Mouse (Mus musculus) 3T3-L1 (cell line): ENCODE results near the gene Pon3.

Source experiments
- DNase-seq: peaks from one replicate; pipeline ENCODE4 v3.0.0-alpha.2; 2015; ENCODE audit warnings: low read depth, low spot score

Gene Pon3

GRCm38 (mm10) chr6:5255722-5256451 lies at the start of gene Pon3:
Gene Pon3 (minus strand): TSS chr6:5256286.
- no peak for DNase-seq

- no peak for DNase-seq
These were observed 48.9 kb upstream of the Pon3 start for GRCm38 (mm10) chr6:5304956-5305355.

- DNase-seq = no peak
These were observed 44.5 kb upstream of the Pon3 start for GRCm38 (mm10) chr6:5300629-5301028.

GRCm38 (mm10) chr6:5299561-5299960 lies 43.5 kb upstream of the Pon3 start:
- DNase-seq = no peak

- peak; percentile 80 for DNase-seq
These were observed 42.0 kb upstream of the Pon3 start, which contains the start of gene Pon2 for GRCm38 (mm10) chr6:5298092-5298554. Gene Pon2 (minus strand): TSS chr6:5298455.

- peak; percentile 72 for DNase-seq
These were observed 41.4 kb upstream of the Pon3 start for GRCm38 (mm10) chr6:5297321-5298091.

- DNase-seq = no peak
These were observed 40.0 kb upstream of the Pon3 start for GRCm38 (mm10) chr6:5296067-5296466.

GRCm38 (mm10) chr6:5294659-5295449 lies 38.8 kb upstream of the Pon3 start:
- DNase-seq = no peak

GRCm38 (mm10) chr6:5292841-5293240 lies 36.8 kb upstream of the Pon3 start:
- no peak for DNase-seq

- DNase-seq = no peak
These were observed 35.4 kb upstream of the Pon3 start for GRCm38 (mm10) chr6:5291450-5291849.

GRCm38 (mm10) chr6:5287919-5288318 lies 31.8 kb upstream of the Pon3 start:
- DNase-seq = no peak

- DNase-seq = no peak
These were observed 31.3 kb upstream of the Pon3 start for GRCm38 (mm10) chr6:5287392-5287791.

GRCm38 (mm10) chr6:5282418-5282817 lies 26.3 kb upstream of the Pon3 start:
- DNase-seq = no peak

- no peak for DNase-seq
These were observed 24.7 kb upstream of the Pon3 start for GRCm38 (mm10) chr6:5280576-5281305.

- DNase-seq = no peak
These were observed 21.9 kb upstream of the Pon3 start for GRCm38 (mm10) chr6:5277972-5278371.

GRCm38 (mm10) chr6:5269641-5270040 lies 13.6 kb upstream of the Pon3 start:
- no peak for DNase-seq

GRCm38 (mm10) chr6:5264793-5265192 lies 8.7 kb upstream of the Pon3 start:
- DNase-seq = no peak

- DNase-seq = no peak
These were observed 7.3 kb upstream of the Pon3 start for GRCm38 (mm10) chr6:5263250-5263999.

- peak; percentile 15 for DNase-seq
These were observed 6.5 kb upstream of the Pon3 start for GRCm38 (mm10) chr6:5262322-5263249.
